Mouse (Mus musculus): ENCODE results near the gene Atp2b2.

GRCm38 (mm10) chr6:113798921-113799320, 243.5 kb downstream of the Atp2b2 start:
- TF ChIP-seq CTCF (IDR thresholded peaks at IDR 0.05; ENCODE audit: insufficient read depth, low read depth, low read length) (no peak), POLR2A (IDR thresholded peaks at IDR 0.05; ENCODE audit: insufficient read depth, low read depth, low read length) (no peak)

Measured in olfactory bulb, adult 2 months (tissue).